Mouse (Mus musculus) kidney, adult 11 months (tissue): ENCODE measurements around the gene Dnah17.

Source experiments
- DNase-seq: peaks from one replicate; pipeline ENCODE4 v3.0.0; 2022

The Dnah17 gene

DNA sequence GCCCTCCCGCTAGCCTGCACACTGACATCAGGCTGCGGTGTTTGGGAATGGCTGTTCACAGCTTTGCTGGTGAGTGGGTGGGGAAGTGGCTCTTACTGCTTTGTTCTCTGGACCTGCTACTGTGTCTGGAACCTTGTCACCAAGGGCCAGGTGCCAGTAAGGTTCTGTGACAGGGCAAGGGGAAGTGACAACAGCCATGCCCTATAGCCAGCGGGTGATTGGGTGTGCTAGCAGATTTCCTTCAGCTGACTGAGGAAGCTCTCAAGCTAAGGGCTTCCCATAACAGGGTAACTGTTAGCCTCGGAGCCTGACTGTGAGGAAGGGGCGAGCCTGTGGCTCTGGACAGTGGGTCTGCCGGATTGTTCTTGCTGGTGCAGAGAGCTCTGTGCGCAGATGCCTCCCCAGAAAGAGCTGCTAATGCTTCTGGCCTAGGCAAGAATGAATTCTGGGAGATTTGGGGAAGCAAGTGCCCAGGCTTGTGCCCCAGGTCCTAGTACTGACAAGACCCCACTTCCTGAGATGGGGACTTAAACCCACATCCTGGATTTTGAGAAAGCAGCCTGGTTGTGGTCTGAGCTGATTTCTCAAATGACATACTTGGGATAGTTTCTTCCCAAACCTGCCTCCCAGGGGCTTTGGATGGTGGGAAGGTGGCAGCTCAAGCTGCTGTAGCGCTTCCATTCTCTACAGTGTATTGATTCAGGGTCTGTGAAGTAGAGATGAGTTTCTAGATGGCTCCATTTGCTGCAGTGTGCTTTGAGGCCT lies 114.9 kb downstream of the Dnah17 start:
- DNase-seq = no peak

DNA sequence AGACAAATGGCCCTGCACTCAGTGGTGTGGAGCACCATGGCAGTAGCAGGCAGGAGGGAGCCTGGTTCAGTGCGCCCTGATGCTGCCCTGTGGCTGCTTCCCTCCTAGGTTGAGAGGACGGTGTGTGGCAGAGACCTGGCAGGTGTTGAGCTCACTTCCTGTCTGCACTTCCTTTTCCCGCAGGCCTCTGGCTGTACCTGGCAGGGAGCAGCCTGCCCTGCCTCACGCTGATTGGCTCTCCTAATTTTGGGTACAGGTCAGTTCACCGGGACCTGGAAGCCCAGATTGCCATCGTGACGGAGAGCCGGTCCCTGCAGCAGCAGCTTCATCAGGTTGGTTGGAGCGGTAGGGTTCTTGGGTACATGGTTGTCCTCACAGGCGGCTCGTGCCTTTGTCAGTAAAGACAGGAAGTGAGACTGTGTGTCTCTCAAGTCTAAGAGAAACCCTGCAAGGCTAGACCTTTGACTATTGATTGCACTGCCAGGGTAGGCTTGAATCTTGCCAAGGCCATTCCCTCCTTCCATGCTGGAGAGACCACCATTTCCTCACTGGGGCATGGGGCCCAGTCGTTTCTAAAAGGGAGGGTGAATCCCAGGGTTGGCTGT lies 115.9 kb downstream of the Dnah17 start:
- no peak for DNase-seq

DNA sequence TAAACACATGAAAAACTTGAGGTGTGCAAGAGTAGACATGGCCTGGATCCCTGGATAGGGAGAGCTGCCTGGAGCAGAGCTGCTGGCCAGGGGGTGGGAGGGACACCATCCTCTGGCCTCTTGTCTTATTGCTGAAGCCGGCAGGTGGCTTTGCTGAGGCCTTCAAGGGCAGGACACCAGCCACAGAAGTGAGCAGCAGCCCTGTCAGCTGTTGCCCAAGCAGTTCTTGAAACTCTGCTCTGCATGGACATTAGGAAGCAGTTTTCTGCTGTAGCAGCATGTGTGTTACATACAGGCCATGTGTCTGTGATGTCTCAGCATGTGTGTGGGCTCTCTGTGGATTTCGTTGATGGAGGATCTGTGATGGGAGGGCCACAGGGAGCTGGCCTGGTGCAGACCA lies 117.1 kb downstream of the Dnah17 start:
- DNase-seq = no peak

DNA sequence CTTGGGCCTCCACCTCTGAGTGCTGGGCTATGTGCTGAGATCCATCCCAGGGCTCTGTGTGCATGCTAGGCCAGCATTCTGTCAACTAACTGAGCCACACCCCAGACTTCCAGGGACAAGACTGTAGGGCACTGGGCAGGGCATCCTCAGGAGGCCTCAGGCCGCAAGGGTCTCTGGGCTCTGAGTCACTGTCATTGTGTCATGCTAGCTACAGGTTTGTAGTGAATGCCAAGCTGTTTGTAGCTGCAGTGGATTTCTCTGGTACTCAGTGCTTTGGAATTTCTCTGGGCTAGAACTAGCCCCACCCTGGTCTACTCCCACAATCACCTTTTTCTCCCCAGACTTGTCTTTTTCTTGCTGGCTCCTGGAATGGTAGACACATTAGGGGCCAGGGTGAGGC lies 117.8 kb downstream of the Dnah17 start:
- no peak for DNase-seq

DNA sequence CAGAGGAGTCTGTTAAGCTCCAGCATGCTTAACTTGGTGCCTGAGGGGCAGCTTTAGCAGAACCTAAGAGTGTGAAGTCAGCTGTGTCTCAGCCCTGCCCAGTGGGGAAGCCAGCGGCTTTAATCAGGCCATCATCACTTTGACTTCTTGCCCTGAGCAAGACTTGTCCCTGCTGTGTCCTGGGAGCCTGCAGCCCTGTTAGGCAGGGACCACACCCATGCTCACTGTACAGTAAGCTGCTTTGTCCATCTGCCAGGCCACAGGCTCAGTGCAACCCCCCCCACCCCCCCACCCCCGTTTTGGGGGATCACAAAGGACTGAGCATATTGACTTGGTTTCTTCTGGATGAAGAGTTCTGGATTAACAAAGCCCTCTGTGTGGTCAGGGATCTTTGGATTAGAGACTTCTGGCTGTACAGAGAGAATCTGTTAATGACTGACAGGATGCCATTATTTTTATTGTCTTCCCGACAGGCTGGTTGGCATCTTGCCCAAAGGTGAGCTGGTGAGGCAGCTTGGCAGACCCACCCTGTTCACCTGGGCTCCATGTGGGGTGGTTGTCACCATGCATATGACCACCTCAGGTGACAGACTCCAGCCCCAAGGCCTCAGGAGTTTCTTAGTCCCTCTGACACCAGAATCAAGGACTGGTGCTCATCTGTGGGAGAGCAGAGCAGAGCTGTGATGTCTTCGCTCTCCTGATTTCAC lies 120.4 kb downstream of the Dnah17 start:
- no peak for DNase-seq

DNA sequence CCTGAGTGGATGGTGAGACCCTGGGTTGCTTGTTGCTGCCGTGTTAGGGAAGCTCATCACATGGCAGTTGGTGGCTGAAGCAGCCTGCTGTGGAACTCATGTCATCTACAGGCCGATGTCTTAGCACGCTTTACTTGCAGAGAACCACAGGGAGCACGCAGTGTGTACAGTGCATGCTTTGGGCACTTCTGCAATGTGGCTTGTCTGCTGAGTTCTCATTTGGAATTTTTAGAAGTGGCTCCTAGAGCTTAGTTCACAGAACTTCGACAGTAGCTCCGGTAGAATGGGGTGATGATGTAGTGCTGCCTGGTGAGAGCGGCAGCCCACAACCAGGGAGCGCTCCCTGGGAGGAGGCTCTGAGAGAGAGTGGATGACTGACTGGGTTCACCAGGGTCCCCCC lies 121.6 kb downstream of the Dnah17 start:
- no peak for DNase-seq

DNA sequence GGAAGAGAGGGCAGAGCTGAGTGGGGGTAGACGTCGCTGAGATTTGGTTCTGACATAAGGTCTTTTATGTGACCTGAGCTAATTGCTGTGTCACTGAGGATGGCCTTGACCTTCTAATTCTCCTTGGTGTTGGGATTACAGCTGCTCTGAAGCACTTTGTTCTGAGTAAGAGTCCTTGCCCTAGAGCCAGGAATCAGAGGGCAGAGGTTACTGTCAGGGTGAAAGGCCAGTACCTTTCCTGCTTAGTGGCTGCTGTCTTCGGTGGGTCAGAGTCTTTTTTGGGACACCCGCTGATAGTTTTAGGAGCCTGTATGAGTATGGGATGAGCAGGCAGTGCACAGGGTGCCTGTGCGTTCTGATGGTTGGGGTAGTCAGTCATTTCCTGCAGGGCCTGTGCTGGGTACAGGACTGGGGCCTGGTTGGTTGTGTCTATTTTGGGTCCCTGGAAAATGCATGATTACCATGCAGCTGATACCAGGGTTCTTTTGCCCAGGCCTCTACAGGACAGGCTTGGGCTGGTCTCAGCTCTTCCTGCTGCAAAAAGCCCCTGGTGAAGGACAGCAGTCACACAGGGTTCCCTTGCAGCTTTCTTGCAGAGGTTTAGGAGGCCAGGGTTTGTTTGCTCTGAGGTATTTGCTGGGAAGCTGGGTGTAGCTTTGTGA lies 122.2 kb downstream of the Dnah17 start:
- no peak for DNase-seq

DNA sequence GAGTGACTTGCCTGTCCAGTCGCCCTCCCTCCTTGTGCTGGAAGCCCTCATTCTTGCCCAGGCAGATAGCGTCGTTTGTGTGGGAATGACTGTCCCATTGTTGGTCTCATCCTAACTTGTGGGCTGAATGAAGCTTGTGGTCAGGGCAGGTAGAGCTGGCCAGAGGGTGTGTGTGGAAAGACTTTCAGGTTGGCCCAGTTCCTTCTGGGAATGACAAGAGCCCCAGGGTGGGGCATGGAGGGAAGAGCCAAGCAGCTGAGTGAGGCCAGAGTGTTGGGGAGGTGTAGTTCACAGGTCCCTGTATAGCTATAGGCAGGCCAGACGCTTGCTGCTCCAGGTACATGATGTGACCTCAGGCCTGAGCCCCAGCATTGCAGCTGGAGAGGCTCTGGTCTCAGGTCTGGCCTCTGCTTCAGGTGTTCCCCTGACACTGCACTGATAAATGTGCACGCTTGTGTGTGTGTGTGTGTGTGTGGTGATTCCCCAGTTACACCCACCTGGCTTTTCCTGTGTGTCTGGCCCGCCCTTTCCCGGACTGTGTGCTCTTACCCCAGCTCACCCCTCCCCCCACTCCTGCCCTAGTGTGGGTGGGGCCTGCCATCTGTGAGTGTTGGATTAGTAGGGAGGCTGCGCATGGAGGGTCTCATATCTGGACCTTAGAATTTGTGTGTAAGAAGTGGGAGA lies 122.8 kb downstream of the Dnah17 start:
- DNase-seq = no peak

DNA sequence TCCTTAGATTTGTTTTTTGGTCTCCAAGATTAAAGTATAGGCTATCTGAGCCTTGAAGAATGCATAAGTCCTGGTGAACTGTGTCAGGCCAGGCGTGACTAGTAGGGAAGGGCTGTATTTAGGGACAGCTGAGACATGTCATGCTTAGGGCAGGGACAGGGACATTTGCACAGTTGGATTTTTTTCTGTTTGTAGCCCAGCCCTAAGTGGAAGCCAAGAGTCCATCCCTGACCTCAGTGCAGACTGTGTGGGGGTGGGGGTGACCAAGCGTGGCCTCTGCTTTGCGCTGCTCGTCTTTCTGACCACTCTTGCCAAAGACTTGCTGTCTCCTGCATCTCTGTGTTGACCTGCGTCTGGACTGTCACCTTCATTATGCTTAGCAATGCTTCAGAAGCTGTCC lies 126.2 kb downstream of the Dnah17 start:
- DNase-seq = peak; percentile 46

DNA sequence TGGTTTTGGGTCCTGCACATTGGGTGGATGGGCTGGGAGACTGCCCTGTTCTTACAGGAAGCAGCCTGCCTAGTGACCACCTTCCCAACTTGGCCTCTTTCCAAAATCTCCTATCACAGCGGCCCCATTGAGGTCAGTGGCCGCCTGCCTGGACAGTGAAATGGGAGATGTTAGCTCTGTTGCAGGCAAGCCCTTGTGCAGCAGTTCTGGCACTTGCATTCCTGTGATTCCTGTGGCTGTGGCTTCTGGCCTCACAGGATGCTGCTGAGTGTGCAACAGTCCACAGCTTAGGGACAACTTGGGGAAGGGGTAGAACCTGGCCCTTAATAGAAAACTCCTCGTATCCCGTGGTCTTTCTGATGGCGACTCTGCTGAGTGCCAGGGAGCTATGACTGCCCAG lies 126.7 kb downstream of the Dnah17 start:
- DNase-seq = peak; percentile 28

DNA sequence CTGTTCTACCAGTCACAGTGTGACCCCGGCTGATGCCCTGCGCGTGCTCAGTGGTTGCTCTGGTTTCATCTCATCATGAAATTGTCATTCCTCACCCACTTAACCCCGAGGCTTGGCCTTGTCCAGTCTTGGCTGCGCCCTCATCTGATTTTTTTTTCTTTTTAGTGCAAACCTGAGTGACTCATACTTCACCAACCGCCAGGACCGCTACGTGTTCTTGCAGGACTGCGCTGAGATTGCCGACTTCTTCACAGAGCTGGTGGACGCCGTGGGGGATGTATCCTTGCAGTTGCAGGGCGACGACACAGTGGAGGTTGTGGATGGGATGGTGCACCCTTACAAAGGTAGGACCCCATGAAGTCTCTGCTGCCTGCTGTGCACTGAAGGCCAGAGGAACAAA lies 127.3 kb downstream of the Dnah17 start:
- no peak for DNase-seq

DNA sequence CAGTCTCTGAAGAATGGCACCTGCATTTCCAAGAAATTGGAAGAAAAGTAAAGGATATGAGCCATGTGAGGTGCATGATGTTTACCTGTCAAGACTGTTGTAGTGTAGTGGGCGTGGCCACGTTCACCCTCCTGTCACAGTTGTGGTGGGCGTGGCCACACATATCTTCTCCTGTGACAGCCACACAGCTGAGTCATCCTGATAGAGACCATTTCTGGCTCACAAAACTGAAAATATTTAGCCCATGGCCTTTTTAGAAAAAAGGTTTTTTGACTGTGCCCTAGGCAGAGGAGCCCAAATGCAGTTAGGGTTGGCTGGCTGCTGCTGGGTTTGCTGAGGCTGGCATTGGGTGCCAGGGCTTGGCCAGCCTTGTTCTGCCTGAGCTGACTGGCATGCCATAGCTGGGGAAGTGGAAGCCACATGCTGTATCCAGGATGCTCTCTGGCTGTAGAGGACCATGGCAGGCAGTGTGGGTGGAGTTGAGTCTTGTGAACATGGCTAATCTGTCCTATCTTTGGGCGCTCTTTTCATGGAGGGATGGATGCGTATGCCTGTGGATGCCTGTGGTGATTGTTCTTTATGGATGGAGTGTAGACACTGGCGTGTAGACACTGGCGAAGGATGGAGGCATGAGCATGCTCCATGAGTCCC lies 129.7 kb downstream of the Dnah17 start:
- DNase-seq = no peak

DNA sequence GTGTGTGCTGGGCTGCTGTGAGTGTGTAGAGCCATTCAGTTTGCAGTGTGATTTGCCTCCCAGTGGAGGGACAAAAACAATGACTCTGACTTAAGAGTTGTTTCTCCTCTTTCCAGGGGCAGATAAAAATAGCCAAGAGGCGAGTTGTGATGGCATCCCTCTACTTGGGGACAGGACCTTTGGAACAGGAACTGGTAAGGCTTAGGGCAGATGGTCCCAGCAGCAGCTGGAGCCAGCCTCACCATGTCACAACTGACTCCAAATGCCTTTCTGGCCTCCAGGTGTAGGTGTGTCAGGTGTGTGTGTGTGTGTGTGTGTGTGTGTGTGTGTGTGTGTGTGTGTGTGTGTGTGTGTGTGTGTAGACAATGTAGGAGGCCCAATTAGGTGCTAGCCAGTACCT lies 130.4 kb downstream of the Dnah17 start:
- DNase-seq = no peak

DNA sequence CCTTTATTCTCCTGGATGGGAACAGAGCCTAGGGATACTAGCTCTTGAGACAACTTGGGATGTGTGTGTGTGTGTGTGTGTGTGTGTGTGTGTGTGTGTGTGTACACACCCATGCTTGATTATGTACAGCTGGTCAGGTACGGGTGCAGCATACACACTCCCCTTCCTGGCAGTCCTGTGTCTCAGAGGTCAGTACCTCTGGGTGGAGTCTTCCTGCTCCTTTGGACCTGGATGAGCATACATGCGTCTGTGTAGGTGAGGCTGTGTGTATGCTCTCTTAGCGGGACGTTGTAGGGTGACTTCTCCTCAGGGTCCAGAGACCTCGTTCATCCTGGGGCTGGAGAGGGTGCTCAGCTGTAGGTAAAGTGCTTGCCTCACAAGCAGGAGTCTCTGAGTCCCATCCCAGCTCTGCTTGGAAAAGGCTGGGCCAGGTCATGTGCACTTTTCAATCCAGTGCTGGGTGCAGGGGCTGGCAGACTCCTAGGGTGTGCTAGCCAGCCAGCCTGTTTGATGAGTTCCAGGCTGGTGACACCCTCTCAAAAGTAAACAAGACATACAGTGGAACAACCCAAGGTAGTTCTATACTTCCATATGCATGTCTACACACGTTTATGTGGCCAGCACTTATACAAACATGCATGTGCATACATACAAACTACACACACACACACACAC lies 131.0 kb downstream of the Dnah17 start:
- no peak for DNase-seq

DNA sequence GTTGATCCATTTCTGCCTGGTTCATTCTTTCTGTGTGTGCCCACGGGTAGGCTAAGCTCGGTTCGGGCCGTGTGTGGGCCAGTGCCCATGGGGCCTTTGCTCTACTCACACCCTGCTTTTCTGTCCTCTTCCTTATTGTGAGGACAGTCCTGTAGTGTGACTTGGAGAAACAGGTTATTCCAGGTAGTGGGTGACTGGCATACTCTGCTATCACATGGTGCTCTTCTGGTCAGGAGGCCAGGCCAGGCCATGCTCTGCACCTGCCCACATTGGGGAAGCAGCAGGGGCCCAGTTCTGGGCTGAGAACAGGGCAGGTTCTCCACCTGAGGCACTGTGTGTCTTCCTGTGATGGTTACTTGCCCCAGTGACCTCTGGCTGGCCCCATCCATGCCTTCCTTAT lies 132.1 kb downstream of the Dnah17 start:
- DNase-seq = no peak

DNA sequence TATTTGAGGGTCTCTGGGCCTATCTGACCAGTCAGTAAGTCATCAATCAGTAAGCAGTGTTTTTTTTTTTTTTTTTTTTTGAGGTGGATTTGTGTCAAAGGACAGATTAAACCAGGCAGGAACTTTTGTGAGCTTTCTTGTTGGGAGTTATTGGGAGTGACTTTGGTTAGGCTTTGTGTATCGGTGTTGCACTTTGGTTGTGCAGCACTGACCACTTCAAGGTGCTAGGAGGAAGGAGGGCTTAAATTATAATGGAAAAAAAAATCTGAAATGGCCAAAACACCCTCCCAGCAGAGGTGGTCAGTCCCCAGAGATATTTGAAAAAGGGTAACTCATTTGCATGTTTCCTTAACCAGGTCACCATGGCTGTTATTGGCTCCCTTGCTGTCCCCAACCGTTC lies 133.3 kb downstream of the Dnah17 start:
- DNase-seq = no peak

DNA sequence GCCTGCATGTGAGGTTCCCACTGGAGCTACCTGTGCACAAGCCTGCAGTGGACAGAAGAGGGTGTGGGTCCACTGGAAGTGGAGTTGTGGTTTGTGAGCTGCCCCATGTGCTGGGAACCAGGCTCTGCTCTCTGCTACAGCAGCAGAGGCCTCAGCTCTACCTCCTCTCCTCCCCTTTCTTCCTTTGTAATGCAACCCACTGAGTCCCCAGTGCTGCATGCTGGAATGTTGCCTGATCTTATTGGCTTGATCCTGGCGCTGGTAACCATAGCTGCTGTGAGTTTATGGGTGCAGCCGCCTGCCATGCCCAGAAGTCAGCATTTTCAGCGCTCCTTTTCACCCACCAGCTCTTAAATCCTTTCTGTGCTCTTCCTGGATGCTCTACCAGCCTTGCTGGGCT lies 134.4 kb downstream of the Dnah17 start:
- DNase-seq = no peak

DNA sequence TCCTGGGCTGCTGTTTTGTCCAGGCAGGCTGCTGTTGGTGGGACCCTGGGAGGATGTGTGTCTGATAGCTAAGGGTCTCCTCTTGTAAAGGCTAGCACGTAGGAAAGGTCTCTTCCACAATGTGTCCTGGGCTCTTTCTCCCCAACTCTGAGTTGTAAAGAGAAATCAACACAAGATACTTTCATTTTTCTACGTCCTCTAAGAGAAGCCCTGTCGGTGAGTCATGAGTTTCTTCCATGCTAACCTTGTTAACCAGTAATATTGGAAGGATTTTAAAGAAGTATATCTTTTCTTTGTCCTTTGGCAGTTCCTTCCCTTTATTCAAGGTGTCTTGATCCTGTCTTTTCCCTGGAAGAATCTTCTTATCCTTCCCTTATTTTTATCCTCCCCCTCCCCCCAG lies 134.8 kb downstream of the Dnah17 start:
- no peak for DNase-seq

DNA sequence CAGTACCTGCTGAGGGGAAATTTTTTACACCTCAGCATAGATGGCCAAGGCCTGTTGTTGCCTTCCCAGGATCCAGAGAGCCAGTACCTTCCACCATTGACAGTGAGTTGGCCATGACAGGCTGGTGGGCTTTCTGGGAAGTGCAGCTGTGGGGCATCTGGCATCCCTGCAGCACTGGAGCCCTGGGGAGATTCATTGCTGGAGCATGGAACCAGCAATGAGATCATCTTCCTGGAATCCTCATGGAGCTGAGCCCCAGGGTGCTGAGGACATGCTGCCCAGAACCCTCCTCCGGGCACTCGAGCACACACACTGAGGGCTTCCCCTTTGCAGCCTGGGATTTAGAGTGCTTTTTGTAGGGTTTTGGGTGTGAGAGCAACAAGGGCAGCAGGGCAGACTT lies 135.2 kb downstream of the Dnah17 start:
- DNase-seq = no peak

DNA sequence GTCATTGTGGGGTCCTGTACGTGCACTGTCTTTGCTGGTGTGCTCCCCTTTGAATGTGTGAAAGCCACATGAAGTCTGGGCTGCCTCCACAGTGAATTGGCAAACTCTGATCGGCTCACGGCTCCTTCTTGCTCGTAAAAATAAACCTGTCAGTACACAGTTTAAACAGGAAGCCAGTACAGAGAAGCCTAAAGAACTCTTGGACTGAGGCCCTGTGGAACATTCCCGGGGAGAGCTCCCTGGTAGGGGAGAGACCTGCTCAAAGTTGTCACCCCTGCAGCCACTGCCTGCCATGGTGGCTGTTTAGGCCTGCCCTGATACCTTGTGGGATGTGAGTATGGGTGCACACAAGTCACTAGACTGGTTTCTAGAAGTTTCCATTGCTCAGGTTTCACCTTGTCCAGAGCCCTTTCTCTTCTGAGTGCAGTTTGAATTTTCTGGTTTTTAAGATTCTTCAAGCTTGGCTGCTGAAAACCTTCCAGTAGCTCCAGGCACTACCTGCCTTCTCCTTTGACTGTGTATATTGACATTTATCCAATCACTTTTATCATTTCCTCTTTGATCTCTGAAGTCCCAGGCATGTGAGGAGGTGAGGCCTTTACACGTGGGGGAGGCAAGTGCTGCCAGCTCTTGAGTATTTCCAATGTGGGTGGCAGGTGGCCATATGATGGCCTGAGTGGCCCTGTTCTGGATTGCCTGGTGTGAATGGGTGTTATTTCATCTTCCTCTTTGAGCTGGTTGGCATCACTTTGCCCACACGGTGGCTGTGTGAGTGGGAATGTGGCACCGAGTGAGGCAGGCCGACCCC lies 136.0 kb downstream of the Dnah17 start:
- peak; percentile 60 for DNase-seq
